ENCODE assay signal across 8 mouse cellular contexts in the genomic region with DNA sequence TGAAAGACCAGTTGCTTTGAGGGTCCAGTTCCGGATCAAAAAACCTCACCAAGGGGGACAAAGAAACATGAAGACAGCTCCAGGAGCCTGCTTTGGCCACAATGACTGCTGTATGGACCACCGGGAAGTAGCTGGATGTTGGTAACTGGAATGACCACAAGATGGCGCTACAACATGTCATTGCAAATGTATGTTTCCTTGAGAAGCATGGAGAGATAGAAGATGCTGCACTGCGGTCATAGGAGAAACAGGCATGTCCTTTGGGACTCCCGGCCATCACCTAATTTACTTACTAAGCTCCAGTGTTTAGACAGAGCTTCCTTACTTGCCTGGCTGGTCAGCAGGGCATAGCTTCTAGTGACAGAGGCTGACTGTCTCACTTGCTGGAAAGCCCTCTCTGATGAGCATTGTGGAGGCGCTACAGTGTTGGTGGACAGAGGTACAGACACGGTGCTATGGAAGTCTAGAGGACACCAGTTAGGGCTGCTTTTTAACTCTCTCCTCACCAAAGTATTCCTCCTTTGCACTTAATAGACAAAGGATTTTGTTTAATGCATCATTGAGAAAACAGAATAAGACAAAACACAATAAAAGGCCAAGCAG.
A peak's percentile ranks its signal among the peaks of the same experiment; 100 is the strongest.
DNase-seq lines count a peak whose midpoint lies in the region; TF ChIP-seq lines count a peak whose summit lies in the region.

No protein-coding gene starts in this region.

- H3K4me1 ChIP-seq in E14TG2a.4 (replicated peaks; ENCODE audit: low read depth, low read length): no peaks in the 10 kb centered on the region
- H3K4me1 ChIP-seq in forebrain, embryonic 10.5 days: peaks cover 9% of the 10 kb centered on the region

- intact Hi-C loops in heart, postnatal 36 days (cut with DNase I): loop anchor here (1.0 to 5.0 kb wide), 4 partner anchors 50 to 358 kb away; partner anchors contain the start of genes Afdn and Tcte2

- no peak overlapping the region for H3K4me3 ChIP-seq in E14TG2a.4 (replicated peaks; ENCODE audit: low read length)
- no peak overlapping the region for H3K4me3 ChIP-seq in forebrain, embryonic 10.5 days

- 17% methylated on average over 7 of the region's 7 CpGs for WGBS in forebrain, embryonic 10.5 days

- TF ChIP-seq CTCF in E14TG2a.4 (conservative IDR thresholded peaks at IDR 0.05; ENCODE audit: low read length): peak; percentile 57
- peak; percentile 82; the same call in 1 of the 2 replicates for TF ChIP-seq CTCF in brain, embryonic 14.5 days (IDR thresholded peaks at IDR 0.05; ENCODE audit: borderline replicate concordance, extremely low read depth, insufficient read depth, insufficient read length)

- peaks cover 2% of the 10 kb centered on the region; the same call in 1 of the 2 replicates for H3K27me3 ChIP-seq in E14TG2a.4 (ENCODE audit: insufficient read depth, low read length)
- 0 out of 2 replicates have a peak, but pooled peaks cover 4% of the 10 kb centered on the region for H3K27me3 ChIP-seq in forebrain, embryonic 10.5 days (ENCODE audit: poor library complexity, severe bottlenecking)

- 0 out of 2 replicates have a peak overlapping the region, but pooled peaks have one; percentile 27 for H3K27ac ChIP-seq in forebrain, embryonic 10.5 days

- H3K9me3 ChIP-seq in E14TG2a.4 (ENCODE audit: low read length): no peaks in the 10 kb centered on the region
- no peaks in the 10 kb centered on the region for H3K9me3 ChIP-seq in forebrain, embryonic 10.5 days

- no peaks in the 10 kb centered on the region for H3K36me3 ChIP-seq in E14TG2a.4 (ENCODE audit: insufficient read depth, low read length)
- H3K36me3 ChIP-seq in forebrain, embryonic 10.5 days (replicated peaks): no peaks in the 10 kb centered on the region

- no peak for TF ChIP-seq POLR2A in brain, embryonic 14.5 days (IDR thresholded peaks at IDR 0.05; ENCODE audit: borderline replicate concordance, extremely low read depth, insufficient read depth, insufficient read length, poor library complexity, severe bottlenecking)

- DNase-seq in brain, embryonic 14.5 days (ENCODE audit: low read depth): peak; percentile 94
- peak; percentile 77 for DNase-seq in forebrain, embryonic 10.5 days (ENCODE audit: extremely low spot score, low spot score)
- peak; percentile 72 for DNase-seq in heart, postnatal 36 days
- DNase-seq in layer of hippocampus, adult 11-12 months (ENCODE audit: low spot score): peak; percentile 87
- DNase-seq in lung, postnatal 10 days: peak; percentile 86
- DNase-seq in retina, postnatal 1 day: peak; percentile 88
- DNase-seq in urinary bladder, postnatal 14 days (ENCODE audit: low spot score): peak; percentile 72
